Mouse (Mus musculus) CD4-positive naive resting alpha-beta T cell, adult 57 days (primary cell): Measurements from ENCODE around the gene Kbtbd4. TPM values are rescaled to one million over a fixed set of nuclear protein-coding genes. Genes with fewer than 3 reads are reported as not detected.

Experiments used
- total RNA-seq: library from RNA; stranded (reverse); gene quantifications from one replicate; pipeline ENCODE4 v1.2.4, GENCODE M21; 2023

Gene Kbtbd4
- total RNA-seq = 33.1 TPM

DNA sequence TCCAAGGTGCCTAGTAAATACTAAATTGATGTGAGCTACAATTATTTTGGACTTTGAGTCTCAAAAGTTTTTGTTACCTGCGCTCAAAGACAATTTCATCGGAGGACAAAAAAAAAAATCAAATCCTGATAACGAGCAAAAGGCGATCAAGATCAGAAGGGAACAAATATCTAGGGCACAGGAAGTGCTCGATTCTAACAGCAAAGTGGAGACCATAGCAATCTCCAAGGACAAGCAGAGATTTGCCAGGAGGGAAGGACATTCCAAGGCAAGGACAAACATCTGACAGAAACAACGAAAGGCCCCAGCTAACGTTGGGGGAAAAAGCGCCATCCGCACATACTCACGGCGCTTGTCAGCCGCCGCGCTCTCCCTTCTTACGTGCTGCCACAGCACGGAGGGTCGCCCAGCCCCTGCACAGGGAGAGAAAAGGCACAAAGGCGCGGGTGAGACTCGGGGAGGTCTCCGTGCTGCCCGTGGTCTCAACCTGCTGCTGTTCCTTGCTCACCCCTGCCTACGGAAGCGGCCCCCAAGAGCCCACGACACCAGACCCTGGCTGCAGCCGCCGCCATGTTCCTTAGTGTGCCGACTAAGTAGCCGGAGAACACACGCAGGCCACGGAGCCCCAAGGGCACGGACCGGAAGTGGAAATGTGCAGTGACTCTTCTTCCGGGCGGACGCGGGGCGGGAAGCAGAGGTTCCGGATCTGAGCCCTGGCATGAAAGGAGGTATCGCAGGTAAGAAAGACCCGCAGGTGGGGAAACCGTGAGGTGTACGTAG, at the start of gene Kbtbd4, which contains the start of gene Ndufs3:
Gene Kbtbd4 (plus strand): TSS at position 665 of the 780 bp plus-strand sequence.
Gene Ndufs3 (minus strand): TSS at position 752 of the 780 bp plus-strand sequence.

DNA sequence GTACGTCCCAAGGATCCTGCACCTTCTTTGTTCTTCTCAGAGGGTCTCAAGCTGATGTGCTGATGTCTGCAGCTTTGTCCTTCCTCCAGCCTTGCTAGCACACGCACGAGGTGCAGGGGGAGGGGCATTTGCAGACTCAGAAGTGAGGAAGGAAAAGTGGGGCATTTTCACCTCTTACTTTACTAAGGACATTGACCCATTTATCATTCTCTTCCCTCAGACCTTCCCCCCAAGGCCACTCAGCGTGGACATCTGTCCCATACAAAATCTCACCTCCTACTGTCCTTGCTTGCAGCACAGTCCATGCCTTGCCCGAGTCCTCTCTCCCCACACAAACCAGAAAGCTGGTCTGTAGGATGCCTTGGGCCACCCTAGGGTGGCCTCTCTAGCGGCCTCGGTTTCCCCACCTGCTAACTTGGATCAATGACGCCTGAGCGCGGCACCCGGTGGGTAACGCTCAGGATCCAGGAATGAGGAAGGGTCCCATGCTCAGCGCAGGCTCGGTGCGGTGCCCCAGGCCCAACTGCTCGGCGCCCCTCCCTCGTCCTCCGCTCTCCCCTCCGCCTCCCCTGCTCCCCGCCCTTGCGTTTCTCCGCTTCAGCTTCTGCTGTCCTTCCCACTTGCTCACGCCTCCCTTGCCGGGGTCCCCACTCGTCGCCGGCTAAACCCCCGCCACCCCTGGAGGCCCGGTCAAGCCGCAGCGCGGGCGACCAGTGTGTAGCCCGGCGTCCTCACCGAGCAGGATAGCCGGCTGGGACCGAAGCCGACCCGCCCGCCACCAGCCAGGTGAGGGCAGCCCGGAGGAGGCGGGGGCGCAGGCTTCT, 19.1 kb upstream of the Kbtbd4 start, which contains the start of gene C1qtnf4:
Gene C1qtnf4 (plus strand): TSS at position 643 of the 824 bp plus-strand sequence.

DNA sequence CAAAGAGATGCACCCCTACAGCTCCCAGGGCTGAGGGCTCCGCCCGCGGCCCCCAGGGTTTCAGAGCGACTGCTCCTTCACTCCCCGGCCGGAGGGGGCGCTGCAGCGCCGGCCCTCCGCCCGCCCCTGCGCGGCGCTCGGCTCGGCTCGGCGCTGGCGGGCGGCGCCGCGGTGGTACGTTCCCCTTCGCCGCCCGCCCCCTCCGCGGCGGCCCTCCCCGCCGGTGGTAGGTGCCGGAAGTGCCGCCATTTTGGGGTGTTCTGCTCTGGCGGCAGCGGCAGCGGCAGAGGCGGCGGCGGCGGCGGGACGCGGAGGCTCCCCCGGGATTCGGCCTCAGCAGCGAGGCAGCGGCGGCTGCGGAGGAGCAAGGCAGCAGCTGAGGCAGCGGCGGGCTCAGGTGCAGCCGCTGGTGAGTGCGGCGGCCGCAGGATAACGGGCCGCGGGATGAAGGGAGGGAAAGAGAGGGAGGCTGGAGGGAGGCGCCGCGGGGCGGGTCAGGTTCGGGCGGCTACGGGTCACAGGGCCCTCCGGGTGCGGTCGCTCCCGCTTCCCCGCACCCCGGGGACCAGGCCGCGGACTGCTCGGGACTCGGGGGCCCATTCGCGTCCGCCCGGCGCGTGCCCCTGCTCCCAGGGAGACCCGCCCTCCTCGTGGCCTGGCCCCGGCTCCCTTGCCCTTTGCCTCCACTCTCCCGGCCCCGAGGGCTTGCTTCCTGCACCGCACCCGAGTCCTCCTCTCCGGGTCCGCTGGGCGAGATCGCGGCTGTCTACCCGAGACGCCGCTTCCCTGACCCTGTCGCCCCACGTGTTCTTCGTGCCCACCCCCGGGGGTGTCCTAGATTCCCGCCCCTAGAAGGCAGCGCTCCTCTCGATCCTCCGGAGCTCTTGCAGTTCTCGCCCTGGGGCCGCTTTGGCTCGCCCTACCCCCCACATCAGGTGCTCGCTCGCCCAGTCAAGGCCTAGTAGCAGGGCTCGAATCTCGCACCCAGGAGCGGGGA, 36.0 kb downstream of the Kbtbd4 start, which contains the start of gene Celf1:
Gene Celf1 (plus strand): TSS at position 150 of the 997 bp plus-strand sequence.

Other genes with a start within 250 kb of the Kbtbd4 start
- gene Nup160, start 227.5 kb upstream of the Kbtbd4 start, total RNA-seq = 57.0 TPM
- 277 TPM for gene Fnbp4, start 159.4 kb upstream of the Kbtbd4 start, total RNA-seq
- not detected for gene Agbl2, start 122.0 kb upstream of the Kbtbd4 start, total RNA-seq
- 65.3 TPM for gene Mtch2, start 57.6 kb upstream of the Kbtbd4 start, total RNA-seq
- 1.5 TPM for gene C1qtnf4, start 18.9 kb upstream of the Kbtbd4 start, total RNA-seq
- gene Ndufs3, start 87 bp downstream of the Kbtbd4 start, total RNA-seq = 129 TPM
- 115 TPM for gene Celf1, start 35.6 kb downstream of the Kbtbd4 start, total RNA-seq
- gene Rapsn, start 130.9 kb downstream of the Kbtbd4 start, total RNA-seq = 0.41 TPM
- 134 TPM for gene Psmc3, start 149.3 kb downstream of the Kbtbd4 start, total RNA-seq
- gene Slc39a13, start 165.7 kb downstream of the Kbtbd4 start, total RNA-seq = 24.6 TPM
- gene Spi1, start 177.7 kb downstream of the Kbtbd4 start, total RNA-seq = 7.2 TPM
- gene Mybpc3, start 213.4 kb downstream of the Kbtbd4 start, total RNA-seq = 0.15 TPM